Mouse (Mus musculus): ENCODE data around the gene Ift22. TPM values are rescaled to one million over a fixed set of nuclear protein-coding genes. Genes with fewer than 3 reads are reported as not detected.
A peak's percentile ranks its signal among the peaks of the same experiment; 100 is the strongest.

The Ift22 gene
- polyA plus RNA-seq, 1 experiment from 2014 or later, result 112 TPM

DNA sequence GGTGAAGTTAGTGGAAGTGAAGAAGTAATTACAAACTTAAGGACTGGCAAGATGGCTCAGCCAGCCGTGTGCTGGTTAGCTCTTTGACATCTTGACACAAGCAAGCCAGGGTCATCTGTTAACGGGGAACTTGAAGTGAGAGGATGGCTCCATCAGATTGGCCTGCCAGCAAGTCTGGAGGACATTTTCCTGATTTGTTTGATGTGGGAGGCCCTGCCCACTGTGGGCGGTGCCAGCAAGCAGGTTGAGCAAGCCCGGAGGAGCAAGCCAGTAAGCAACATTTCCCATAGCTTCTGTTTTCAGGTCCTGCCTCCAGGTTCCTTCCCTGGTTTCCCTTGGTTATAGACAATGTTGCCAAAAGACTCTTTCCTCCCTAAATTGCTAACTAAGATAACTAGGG is 47.7 kb downstream of the Ift22 start:
- H3K36me3 ChIP-seq, result peaks cover 8% of the 10 kb centered on the region; the same call in 1 of the 2 replicates
- H3K4me3 ChIP-seq, result no peak overlapping the region
- no peak overlapping the region for H3K4me2 ChIP-seq (replicated peaks)
- peaks cover 12% of the 10 kb centered on the region for H3K4me1 ChIP-seq
- H3K9ac ChIP-seq (replicated peaks), result no peak overlapping the region
- no peak for ATAC-seq (ENCODE audit: low FRiP score, low read depth)
- H3K9me3 ChIP-seq, result no peaks in the 10 kb centered on the region
- WGBS, result 91% methylated on average over 4 of the region's 4 CpGs
- H3K27me3 ChIP-seq, result no peaks in the 10 kb centered on the region
- no peak overlapping the region for H3K27ac ChIP-seq (replicated peaks)

- H3K9ac ChIP-seq (replicated peaks), result no peak overlapping the region
- H3K27me3 ChIP-seq, result no peaks in the 10 kb centered on the region
- no peaks in the 10 kb centered on the region for H3K9me3 ChIP-seq
- no peak overlapping the region for H3K4me3 ChIP-seq
- H3K36me3 ChIP-seq, result peaks cover 8% of the 10 kb centered on the region; the same call in 1 of the 2 replicates
- WGBS, result 100% methylated on average over 1 of the region's 1 CpGs
- H3K4me1 ChIP-seq, result peaks cover 21% of the 10 kb centered on the region
- no peak overlapping the region for H3K27ac ChIP-seq (replicated peaks)
- H3K4me2 ChIP-seq (replicated peaks), result no peak overlapping the region
- no peak for ATAC-seq (ENCODE audit: low FRiP score, low read depth)
Observed at GRCm38 (mm10) chr5:136957250-136957649, 49.3 kb downstream of the Ift22 start.

DNA sequence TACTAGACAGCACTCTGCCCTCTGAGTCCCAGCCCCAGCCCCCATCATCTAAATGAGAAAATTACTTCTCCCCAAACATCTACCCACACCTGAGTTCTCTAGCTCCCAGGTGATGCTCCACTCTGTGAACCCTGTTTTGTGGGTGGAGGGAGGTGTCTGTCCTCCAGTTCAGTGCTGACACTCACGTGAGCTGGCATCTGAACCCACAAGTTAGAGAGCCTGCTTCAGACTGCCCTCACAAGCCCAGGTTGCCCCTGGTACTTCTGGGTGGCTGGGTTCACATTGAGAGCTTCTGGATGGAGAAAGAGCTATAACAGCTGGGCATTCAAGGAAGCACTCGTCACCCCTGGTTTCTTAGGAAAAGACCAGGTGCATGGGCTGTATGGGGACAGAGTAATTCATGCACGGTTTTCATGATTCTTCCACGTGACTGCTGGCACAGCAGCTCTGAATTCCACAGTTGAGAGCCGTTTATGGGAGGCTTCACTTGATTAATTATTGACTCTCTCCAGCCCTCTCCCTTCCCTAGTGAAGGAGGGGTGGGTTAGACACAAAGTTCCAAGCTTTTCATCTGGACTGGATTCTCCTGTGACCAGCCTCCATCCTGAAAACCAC is 51.1 kb downstream of the Ift22 start:
- Histone ChIP-seq H3K36me3 (peaks cover 19% of the 10 kb centered on the region), H3K4me1 (peaks cover 24% of the 10 kb centered on the region)

DNA sequence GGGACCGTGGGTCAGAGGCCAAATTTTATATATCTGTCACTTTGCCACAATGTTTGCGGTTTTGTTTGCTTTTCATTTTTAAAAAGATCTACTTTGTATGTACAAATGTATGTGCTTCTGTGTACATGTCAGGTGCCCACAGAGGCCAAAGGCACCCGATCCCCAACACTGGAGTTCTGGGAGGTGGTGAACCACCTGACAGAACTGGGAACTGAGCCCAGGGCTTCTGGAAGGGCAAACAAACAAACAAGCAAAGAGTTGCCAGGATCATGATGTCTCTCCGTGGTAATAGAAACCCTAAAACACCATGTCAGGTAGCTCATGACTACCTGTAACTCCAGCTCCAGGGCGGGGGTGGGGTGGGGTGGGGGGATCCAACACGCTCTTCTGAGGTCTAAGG is 52.1 kb downstream of the Ift22 start:
- Histone ChIP-seq H3K4me1 (peaks cover 20% of the 10 kb centered on the region), H3K27me3 (no peaks in the 10 kb centered on the region), H3K27ac (replicated peaks) (no peak overlapping the region), H3K4me3 (no peak overlapping the region), H3K4me2 (replicated peaks) (no peak overlapping the region), H3K36me3 (peaks cover 29% of the 10 kb centered on the region), H3K9ac (replicated peaks) (no peak overlapping the region), H3K9me3 (no peaks in the 10 kb centered on the region)
- WGBS, result 95% methylated on average over 6 of the region's 6 CpGs
- no peak for ATAC-seq (ENCODE audit: low FRiP score, low read depth)

More for the DNA sequence above, 51.1 kb downstream of the Ift22 start:
- H3K27ac ChIP-seq (replicated peaks), result no peak overlapping the region
- 82% methylated on average over 5 of the region's 5 CpGs for WGBS
- H3K9ac ChIP-seq (replicated peaks), result no peak overlapping the region
- H3K4me2 ChIP-seq (replicated peaks), result no peak overlapping the region
- no peaks in the 10 kb centered on the region for H3K27me3 ChIP-seq
- no peak overlapping the region for H3K4me3 ChIP-seq
- ATAC-seq (ENCODE audit: low FRiP score, low read depth), result no peak
- H3K9me3 ChIP-seq, result no peaks in the 10 kb centered on the region

DNA sequence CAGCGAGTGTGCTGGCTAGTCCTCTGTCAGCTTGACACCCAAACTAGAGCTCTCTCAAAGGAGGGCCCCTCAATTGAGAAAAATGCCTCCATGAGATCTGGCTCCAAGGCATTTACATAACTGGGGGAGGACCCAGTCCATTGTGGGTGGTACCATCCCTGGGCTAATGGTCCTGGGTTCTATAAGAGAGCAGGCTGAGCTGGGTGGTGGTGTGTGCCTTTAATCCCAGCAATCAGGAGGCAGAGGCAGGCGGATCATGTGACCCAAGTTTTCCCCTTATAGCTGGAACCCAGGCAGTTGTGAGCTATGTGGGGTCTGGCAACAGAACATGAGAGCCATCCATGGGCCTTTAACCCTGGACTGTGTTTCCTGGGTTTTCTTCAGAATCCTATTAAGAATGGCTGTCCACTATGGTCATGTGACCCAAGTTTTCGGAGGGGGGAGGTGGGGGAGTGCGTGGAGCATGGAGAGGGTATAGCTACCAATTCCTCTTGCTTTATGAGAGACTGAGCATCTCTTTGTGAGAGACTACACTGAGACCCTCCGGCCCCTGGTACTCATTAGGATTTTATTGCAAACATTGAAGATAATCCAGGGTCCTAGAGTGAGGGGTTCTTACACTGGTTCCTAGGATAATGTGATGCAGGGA is 53.5 kb downstream of the Ift22 start:
- Histone ChIP-seq H3K27me3 (no peaks in the 10 kb centered on the region), H3K9ac (replicated peaks) (peak overlapping the region; percentile 72), H3K36me3 (peaks cover 42% of the 10 kb centered on the region), H3K9me3 (no peaks in the 10 kb centered on the region), H3K4me1 (peaks cover 19% of the 10 kb centered on the region), H3K4me2 (replicated peaks) (peak overlapping the region; percentile 80), H3K27ac (replicated peaks) (peak overlapping the region; percentile 86), H3K4me3 (peak overlapping the region; percentile 71)
- WGBS, result 22% methylated on average over 5 of the region's 5 CpGs
- ATAC-seq (ENCODE audit: low FRiP score, low read depth), result peak; percentile 28

GRCm38 (mm10) chr5:136961983-136962461 is 54.1 kb downstream of the Ift22 start:
- no peaks in the 10 kb centered on the region for H3K27me3 ChIP-seq
- H3K9me3 ChIP-seq, result no peaks in the 10 kb centered on the region
- peak overlapping the region; percentile 86 for H3K27ac ChIP-seq (replicated peaks)
- peaks cover 43% of the 10 kb centered on the region for H3K36me3 ChIP-seq
- peak overlapping the region; percentile 71 for H3K4me3 ChIP-seq
- H3K4me2 ChIP-seq (replicated peaks), result peak overlapping the region; percentile 80
- peaks cover 17% of the 10 kb centered on the region for H3K4me1 ChIP-seq
- peak overlapping the region; percentile 72 for H3K9ac ChIP-seq (replicated peaks)
- WGBS, result 0% methylated on average over 20 of the region's 20 CpGs
- peak; percentile 90 for ATAC-seq (ENCODE audit: low FRiP score, low read depth)

DNA sequence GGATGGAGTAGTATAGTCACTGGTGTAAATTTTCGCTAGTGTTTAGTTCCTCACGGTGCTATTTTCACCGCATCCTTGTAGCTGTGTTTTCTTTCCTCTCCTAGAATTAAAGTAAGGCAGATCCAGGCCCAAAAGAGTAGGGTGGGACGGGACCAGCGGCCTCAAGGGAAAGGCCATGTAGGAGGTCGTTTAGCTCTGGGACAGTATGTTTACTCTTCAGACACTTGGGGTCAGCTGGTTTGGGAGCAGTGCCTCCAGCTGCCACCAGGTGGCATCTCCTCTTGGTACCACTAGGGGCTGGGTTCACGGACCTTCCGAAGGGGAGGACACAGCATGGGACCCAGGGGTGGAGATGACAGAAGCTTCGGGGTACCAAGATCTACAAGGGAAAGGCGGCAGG is 54.6 kb downstream of the Ift22 start:
- H3K4me1 ChIP-seq, result peaks cover 17% of the 10 kb centered on the region
- H3K4me2 ChIP-seq (replicated peaks), result peak overlapping the region; percentile 80
- H3K27me3 ChIP-seq, result no peaks in the 10 kb centered on the region
- H3K36me3 ChIP-seq, result peaks cover 46% of the 10 kb centered on the region
- peak overlapping the region; percentile 71 for H3K4me3 ChIP-seq
- WGBS, result 3% methylated on average over 10 of the region's 10 CpGs
- H3K9me3 ChIP-seq, result no peaks in the 10 kb centered on the region
- peak overlapping the region; percentile 86 for H3K27ac ChIP-seq (replicated peaks)
- ATAC-seq (ENCODE audit: low FRiP score, low read depth), result peak; percentile 61
- peak overlapping the region; percentile 72 for H3K9ac ChIP-seq (replicated peaks)

DNA sequence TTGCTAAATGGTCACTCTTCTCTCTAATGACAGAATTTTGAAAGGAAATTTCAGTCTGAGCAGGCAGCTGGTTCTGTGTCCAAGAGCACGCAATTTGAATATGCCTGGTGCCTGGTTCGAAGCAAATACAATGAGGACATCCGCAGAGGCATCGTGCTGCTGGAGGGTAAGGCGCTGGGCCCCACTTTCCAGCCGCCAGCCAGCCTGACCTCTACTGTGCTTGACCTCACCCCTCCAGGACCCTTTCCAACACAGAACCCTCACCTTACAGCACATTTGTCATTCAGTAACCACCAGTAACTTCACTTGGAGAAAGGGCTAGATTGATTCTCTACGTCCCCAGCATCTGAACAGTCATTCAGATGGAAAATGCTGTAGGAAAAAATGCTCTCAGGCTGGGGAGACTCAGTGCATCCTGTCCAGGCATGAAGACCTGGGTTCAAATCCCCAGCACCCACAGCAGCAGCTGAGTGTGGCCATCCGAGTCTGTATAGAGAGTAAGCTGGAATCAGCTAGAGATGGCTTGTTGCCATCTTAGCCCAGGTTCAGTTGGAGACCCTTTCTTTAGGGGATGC is 55.1 kb downstream of the Ift22 start:
- Histone ChIP-seq H3K9ac (replicated peaks) (peak overlapping the region; percentile 72), H3K4me2 (replicated peaks) (peak overlapping the region; percentile 80), H3K27ac (replicated peaks) (peak overlapping the region; percentile 86), H3K9me3 (no peaks in the 10 kb centered on the region), H3K4me1 (peaks cover 17% of the 10 kb centered on the region), H3K27me3 (no peaks in the 10 kb centered on the region), H3K36me3 (peaks cover 52% of the 10 kb centered on the region), H3K4me3 (peak overlapping the region; percentile 71)
- no peak for ATAC-seq (ENCODE audit: low FRiP score, low read depth)
- WGBS, result 80% methylated on average over 8 of the region's 8 CpGs

Other genes with a start within 250 kb of the Ift22 start
- gene Myl10, start 215.0 kb upstream of the Ift22 start, polyA plus RNA-seq (2016; fragmentation: Nextera tagmentation; extraction: Ambion mirVana), result not detected in 2 replicates
- 48.0 and 70.8 TPM in 2 replicates for gene Col26a1, start 24.9 kb upstream of the Ift22 start, polyA plus RNA-seq (2016; fragmentation: Nextera tagmentation; extraction: Ambion mirVana)
- 314 and 323 TPM in 2 replicates for gene Fis1, start 45.1 kb downstream of the Ift22 start, polyA plus RNA-seq (2016; fragmentation: Nextera tagmentation; extraction: Ambion mirVana)
- gene Cldn15, start 58.5 kb downstream of the Ift22 start, polyA plus RNA-seq (2016; fragmentation: Nextera tagmentation; extraction: Ambion mirVana), result 0.19 TPM in 1 of 2 replicates, not detected in the other
- gene Plod3, start 78.9 kb downstream of the Ift22 start, polyA plus RNA-seq (2016; fragmentation: Nextera tagmentation; extraction: Ambion mirVana), result 39.0 and 40.7 TPM in 2 replicates
- gene Znhit1, start 79.9 kb downstream of the Ift22 start, polyA plus RNA-seq (2016; fragmentation: Nextera tagmentation; extraction: Ambion mirVana), result 92.8 and 102 TPM in 2 replicates
- gene Vgf, start 118.2 kb downstream of the Ift22 start, polyA plus RNA-seq (2016; fragmentation: Nextera tagmentation; extraction: Ambion mirVana), result 0.85 and 0.91 TPM in 2 replicates
- 203 and 214 TPM in 2 replicates for gene Ap1s1, start 138.0 kb downstream of the Ift22 start, polyA plus RNA-seq (2016; fragmentation: Nextera tagmentation; extraction: Ambion mirVana)
- 0.23 TPM in 1 of 2 replicates, not detected in the other for gene Serpine1, start 164.1 kb downstream of the Ift22 start, polyA plus RNA-seq (2016; fragmentation: Nextera tagmentation; extraction: Ambion mirVana)
- 5.3 and 5.5 TPM in 2 replicates for gene Trim56, start 208.1 kb downstream of the Ift22 start, polyA plus RNA-seq (2016; fragmentation: Nextera tagmentation; extraction: Ambion mirVana)
- gene Muc3, start 241.2 kb downstream of the Ift22 start, polyA plus RNA-seq (2016; fragmentation: Nextera tagmentation; extraction: Ambion mirVana), result not detected in 2 replicates